Mouse (Mus musculus): ENCODE data around the gene Epb41l1.
A peak's percentile ranks its signal among the peaks of the same experiment; 100 is the strongest.

Gene Epb41l1

GRCm38 (mm10) chr2:156425618-156426017 is 4.9 kb downstream of the Epb41l1 start:
- no peak for DNase-seq

GRCm38 (mm10) chr2:156426151-156426550 is 5.4 kb downstream of the Epb41l1 start:
- DNase-seq, result no peak

- DNase-seq, result no peak
Measured at GRCm38 (mm10) chr2:156429836-156430235, 9.1 kb downstream of the Epb41l1 start.

- no peak for DNase-seq
Measured at GRCm38 (mm10) chr2:156430326-156430725, 9.6 kb downstream of the Epb41l1 start.

- peak; percentile 16 to 23 for DNase-seq
Measured at GRCm38 (mm10) chr2:156431409-156431808, 10.7 kb downstream of the Epb41l1 start.

GRCm38 (mm10) chr2:156432086-156432485 is 11.4 kb downstream of the Epb41l1 start:
- no peak for DNase-seq

- DNase-seq, result no peak
Measured at GRCm38 (mm10) chr2:156432874-156433868, 12.5 kb downstream of the Epb41l1 start.

- no peak for DNase-seq
Measured at GRCm38 (mm10) chr2:156437637-156438036, 16.9 kb downstream of the Epb41l1 start.

GRCm38 (mm10) chr2:156439666-156440462 is 19.2 kb downstream of the Epb41l1 start:
- no peak for DNase-seq

- DNase-seq, result no peak
Measured at GRCm38 (mm10) chr2:156441909-156442308, 21.2 kb downstream of the Epb41l1 start.

GRCm38 (mm10) chr2:156443323-156443722 is 22.6 kb downstream of the Epb41l1 start:
- no peak for DNase-seq

GRCm38 (mm10) chr2:156446489-156447035 is 25.9 kb downstream of the Epb41l1 start:
- no peak for DNase-seq

GRCm38 (mm10) chr2:156447413-156448295 is 26.9 kb downstream of the Epb41l1 start:
- no peak for DNase-seq

- DNase-seq, result no peak
Measured at GRCm38 (mm10) chr2:156451225-156452148, 30.8 kb downstream of the Epb41l1 start.

GRCm38 (mm10) chr2:156452149-156452536 is 31.4 kb downstream of the Epb41l1 start:
- DNase-seq, result no peak

- DNase-seq, result no peak
Measured at GRCm38 (mm10) chr2:156453822-156454221, 33.1 kb downstream of the Epb41l1 start.

GRCm38 (mm10) chr2:156455508-156456108 is 34.9 kb downstream of the Epb41l1 start:
- DNase-seq, result no peak

- DNase-seq, result no peak
Measured at GRCm38 (mm10) chr2:156456386-156457342, 36.0 kb downstream of the Epb41l1 start.

- no peak for DNase-seq
Measured at GRCm38 (mm10) chr2:156457343-156457717, 36.6 kb downstream of the Epb41l1 start.

Measured in thymus, postnatal 36 days (tissue).